Mouse (Mus musculus) olfactory bulb, adult 2 months (tissue): Measurements from ENCODE around the gene Cdk8.

ENCODE experiments used
- CTCF ChIP-seq: fragments of 200-500 bp; IDR thresholded peaks from 2 replicates; pipeline ENCODE4 v1.5.1; 2012; ENCODE audit warnings: low read depth, mild to moderate bottlenecking, low read length, moderate library complexity; ENCODE audit not compliant: insufficient read depth
- POLR2A ChIP-seq: fragments of 200-500 bp; IDR thresholded peaks from 2 replicates; pipeline ENCODE4 v1.6.1; 2012; ENCODE audit warnings: mild to moderate bottlenecking, low read depth, low read length, moderate library complexity; ENCODE audit not compliant: insufficient read depth

DNA sequence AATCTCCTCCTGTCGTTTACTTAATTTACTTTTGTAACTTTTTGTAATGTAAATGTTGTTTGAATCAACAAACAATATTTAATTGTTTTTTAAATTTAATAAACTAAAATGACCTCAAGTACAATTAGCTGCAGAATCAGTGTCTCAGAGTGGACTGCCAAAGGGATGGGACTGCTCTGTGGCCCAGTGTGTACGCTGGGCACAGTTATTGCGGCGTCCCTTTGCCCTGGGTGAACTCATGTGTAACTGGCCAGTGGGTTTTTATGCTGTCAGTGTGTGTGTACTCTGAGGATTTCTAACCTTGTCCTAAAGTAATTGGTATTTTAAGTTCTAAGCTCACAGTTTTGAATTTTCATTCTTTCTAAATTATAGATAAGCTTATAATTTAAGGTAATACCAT, 46.5 kb downstream of the Cdk8 start:
- TF ChIP-seq POLR2A (no peak), CTCF (no peak)
